Mouse (Mus musculus): ENCODE measurements around the gene Lrp2. TPM values are rescaled to one million over a fixed set of nuclear protein-coding genes. Genes with fewer than 3 reads are reported as not detected.
"Not testable (repeated sequence)": the region's sequence is repeated elsewhere in the genome, so short reads cannot be mapped to it uniquely, and the experiment has no call there.

Gene Lrp2
- total and polyA plus RNA-seq, 3 experiments = under 0.01 to 0.07 (median 0.01) TPM

DNA sequence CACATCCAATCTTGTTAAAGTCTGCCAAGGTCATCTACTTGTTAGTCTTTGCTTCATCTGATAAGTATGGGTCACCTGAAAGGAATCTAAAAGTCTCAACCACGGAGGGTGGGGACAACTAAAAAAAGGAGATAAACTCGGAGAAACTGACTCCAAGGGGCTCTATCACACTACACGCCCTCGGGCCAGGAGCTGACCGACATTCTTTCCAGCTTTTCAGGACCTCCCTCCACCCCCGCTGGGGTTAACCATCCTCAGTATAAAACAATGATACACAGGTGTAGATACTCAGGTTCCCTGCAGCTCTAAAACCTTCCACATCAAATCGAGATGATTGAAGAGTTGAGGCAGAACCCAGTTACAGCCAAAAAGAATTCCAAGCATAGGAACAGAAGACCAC is 3.0 kb downstream of the Lrp2 start:
- DNase-seq (ENCODE audit: extremely low read depth) = no peak
- in situ Hi-C loops (cut with MboI; ENCODE audit: low pct_ligation_motif_present, low pct_unique_long_range_greater_than_20kb, low sequenced_read_pairs) (no loop called here), dilution Hi-C loops (cut with MboI; ENCODE audit: extremely low pct_ligation_motif_present, extremely low pct_unique_long_range_greater_than_20kb, low sequenced_read_pairs) (no loop called here)
- H3K4me2 ChIP-seq (ENCODE audit: insufficient read depth, low read depth, poor library complexity, severe bottlenecking) = no peak overlapping the region
- no peak overlapping the region for H3K27ac ChIP-seq (ENCODE audit: insufficient read depth, low read depth)
- H3K79me2 ChIP-seq (replicated peaks; ENCODE audit: control insufficient read depth, extremely low read depth, insufficient read depth, poor library complexity, severe bottlenecking) = no peaks in the 10 kb centered on the region
- peaks cover 4% of the 10 kb centered on the region for H3K9me3 ChIP-seq (replicated peaks; ENCODE audit: low read length)
- H3K4me3 ChIP-seq (replicated peaks in 1 of 3; ENCODE audit: low read depth in 2 of 3, low read length in 2 of 3, poor library complexity in 1 of 3) = no peak overlapping the region
- no peaks in the 10 kb centered on the region for H3K36me3 ChIP-seq (replicated peaks in 1 of 2; ENCODE audit: control insufficient read depth in 1 of 2, insufficient read depth in 1 of 2, low read length in 1 of 2)
- no peaks in the 10 kb centered on the region for H3K4me1 ChIP-seq (ENCODE audit: control insufficient read depth in 1 of 2, insufficient read depth in 2 of 2)
- H3K27me3 ChIP-seq (replicated peaks) = no peaks in the 10 kb centered on the region
- H3K9ac ChIP-seq (ENCODE audit: insufficient read depth, low read depth) = no peak overlapping the region
- TF ChIP-seq USF1 (IDR thresholded peaks at IDR 0.05; ENCODE audit: low read depth, low read length) = no peak

DNA sequence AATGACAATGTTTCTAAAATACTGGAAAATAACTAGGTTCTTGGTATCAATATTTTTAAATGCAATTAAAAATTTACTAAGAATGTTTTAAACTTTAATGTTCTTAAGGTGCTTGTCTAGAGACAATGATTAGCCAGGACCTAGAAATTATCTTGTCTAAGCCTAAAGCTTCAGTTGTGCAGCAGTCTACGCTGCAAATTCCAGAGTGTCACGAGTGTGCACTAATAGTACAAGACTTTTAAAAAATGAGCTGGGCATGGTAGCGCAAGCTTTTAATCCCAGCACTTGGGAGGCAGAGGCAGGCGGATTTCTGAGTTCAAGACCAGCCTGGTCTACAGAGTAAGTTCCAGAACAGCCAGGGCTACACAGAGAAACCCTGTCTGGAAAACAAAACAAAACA is 3.8 kb downstream of the Lrp2 start:
- H3K9me3 ChIP-seq (replicated peaks; ENCODE audit: low read length); H3K36me3 ChIP-seq (replicated peaks in 1 of 2; ENCODE audit: control insufficient read depth in 1 of 2, insufficient read depth in 1 of 2, low read length in 1 of 2); H3K9ac ChIP-seq (ENCODE audit: insufficient read depth, low read depth); H3K4me2 ChIP-seq (ENCODE audit: insufficient read depth, low read depth, poor library complexity, severe bottlenecking); H3K4me3 ChIP-seq (replicated peaks in 1 of 3; ENCODE audit: low read depth in 2 of 3, low read length in 2 of 3, poor library complexity in 1 of 3); H3K27ac ChIP-seq (ENCODE audit: insufficient read depth, low read depth); H3K79me2 ChIP-seq (replicated peaks; ENCODE audit: control insufficient read depth, extremely low read depth, insufficient read depth, poor library complexity, severe bottlenecking); dilution Hi-C loops (cut with MboI; ENCODE audit: extremely low pct_ligation_motif_present, extremely low pct_unique_long_range_greater_than_20kb, low sequenced_read_pairs); in situ Hi-C loops (cut with MboI; ENCODE audit: low pct_ligation_motif_present, low pct_unique_long_range_greater_than_20kb, low sequenced_read_pairs); H3K27me3 ChIP-seq (replicated peaks); DNase-seq (ENCODE audit: extremely low read depth); H3K4me1 ChIP-seq (ENCODE audit: control insufficient read depth in 1 of 2, insufficient read depth in 2 of 2): not testable (repeated sequence)

DNA sequence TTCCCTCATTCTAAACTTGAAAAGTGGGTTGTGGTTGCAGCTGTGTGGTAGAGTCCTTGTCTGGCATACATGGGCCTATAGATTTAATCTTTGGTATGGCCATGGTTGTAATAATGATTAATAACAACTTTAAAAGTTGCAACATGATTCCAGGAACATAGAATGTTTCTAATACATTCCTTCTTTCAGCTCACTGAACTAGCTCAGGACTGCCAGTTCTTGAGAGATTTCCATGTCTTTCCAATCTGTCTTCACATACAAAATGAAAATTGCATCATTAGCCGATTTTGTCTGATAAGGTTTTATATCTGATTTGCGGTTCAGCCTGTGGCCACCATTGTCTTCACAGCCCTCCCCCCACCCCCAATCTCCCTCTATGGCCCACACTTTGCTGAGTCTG is 5.8 kb downstream of the Lrp2 start:
- Histone ChIP-seq H3K79me2 (replicated peaks; ENCODE audit: control insufficient read depth, extremely low read depth, insufficient read depth, poor library complexity, severe bottlenecking) (no peaks in the 10 kb centered on the region), H3K4me2 (ENCODE audit: insufficient read depth, low read depth, poor library complexity, severe bottlenecking) (no peak overlapping the region), H3K27me3 (replicated peaks) (no peaks in the 10 kb centered on the region), H3K36me3 (replicated peaks in 1 of 2; ENCODE audit: control insufficient read depth in 1 of 2, insufficient read depth in 1 of 2, low read length in 1 of 2) (no peaks in the 10 kb centered on the region), H3K27ac (ENCODE audit: insufficient read depth, low read depth) (no peak overlapping the region), H3K9me3 (replicated peaks; ENCODE audit: low read length) (no peaks in the 10 kb centered on the region), H3K9ac (ENCODE audit: insufficient read depth, low read depth) (no peak overlapping the region), H3K4me1 (ENCODE audit: control insufficient read depth in 1 of 2, insufficient read depth in 2 of 2) (no peaks in the 10 kb centered on the region), H3K4me3 (replicated peaks in 1 of 3; ENCODE audit: low read depth in 2 of 3, low read length in 2 of 3, poor library complexity in 1 of 3) (no peak overlapping the region)
- TF ChIP-seq KAT2A (IDR thresholded peaks at IDR 0.05; ENCODE audit: insufficient replicate concordance, low read length) (no peak), JUND (conservative IDR thresholded peaks at IDR 0.05; ENCODE audit: low read depth, low read length) (no peak), ELF1 (IDR thresholded peaks at IDR 0.05; ENCODE audit: low read depth, low read length) (no peak), SIN3A (IDR thresholded peaks at IDR 0.05; ENCODE audit: low read length) (no peak), ZNF384 (IDR thresholded peaks at IDR 0.05; ENCODE audit: low read depth, low read length) (no peak), CHD1 (IDR thresholded peaks at IDR 0.05; ENCODE audit: low read depth, low read length) (no peak), GABPA (IDR thresholded peaks at IDR 0.05; ENCODE audit: insufficient replicate concordance, low read depth, low read length) (no peak), ZKSCAN1 (IDR thresholded peaks at IDR 0.05; ENCODE audit: borderline replicate concordance, low read depth, low read length) (no peak), TCF12 (IDR thresholded peaks at IDR 0.05; ENCODE audit: low read depth, low read length) (no peak), ZMIZ1 (IDR thresholded peaks at IDR 0.05; ENCODE audit: low read depth, low read length) (no peak), PAX5 (IDR thresholded peaks at IDR 0.05; ENCODE audit: low read length) (no peak), USF1 (IDR thresholded peaks at IDR 0.05; ENCODE audit: low read depth, low read length) (no peak), MAX (IDR thresholded peaks at IDR 0.05; ENCODE audit: low read length) (no peak)
- dilution Hi-C loops (cut with MboI; ENCODE audit: extremely low pct_ligation_motif_present, extremely low pct_unique_long_range_greater_than_20kb, low sequenced_read_pairs) (no loop called here), in situ Hi-C loops (cut with MboI; ENCODE audit: low pct_ligation_motif_present, low pct_unique_long_range_greater_than_20kb, low sequenced_read_pairs) (no loop called here)
- no peak for DNase-seq (ENCODE audit: extremely low read depth)
